Mouse (Mus musculus): ENCODE results near the gene Abi3bp.

DNA sequence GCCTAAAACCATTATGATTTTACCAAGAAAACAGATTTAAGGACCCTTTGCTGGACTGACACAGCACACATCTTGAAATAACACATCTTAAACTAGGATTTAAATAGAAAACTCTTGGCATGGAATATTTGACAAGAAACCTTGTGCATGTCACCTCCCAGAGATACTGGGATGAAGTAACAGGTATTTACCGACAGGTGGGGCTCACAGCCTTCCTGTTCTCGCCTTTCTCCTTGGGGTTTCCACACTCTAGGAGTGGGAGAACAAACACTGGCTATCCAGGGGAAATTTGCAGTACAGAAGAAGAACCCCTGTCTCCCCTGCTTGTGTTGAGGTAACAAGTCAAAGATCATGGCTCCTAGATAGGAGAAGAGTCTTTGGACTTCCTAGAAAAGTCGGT is 22.8 kb downstream of the Abi3bp start:
- no peak for TF ChIP-seq CTCF (IDR thresholded peaks at IDR 0.05; ENCODE audit: low read depth)
- TF ChIP-seq EP300 (IDR thresholded peaks at IDR 0.05; ENCODE audit: low read depth), result no peak

Data from liver, embryonic 14.5 days (tissue).